Mouse (Mus musculus): ENCODE results near the gene Dync1li1.

- no peak for TF ChIP-seq CTCF (IDR thresholded peaks at IDR 0.05; ENCODE audit: control insufficient read depth, insufficient read depth, insufficient read length)
- no peak for TF ChIP-seq USF1 (IDR thresholded peaks at IDR 0.05; ENCODE audit: low read depth)
- no peak for TF ChIP-seq CEBPB (IDR thresholded peaks at IDR 0.05; ENCODE audit: low read depth)
- TF ChIP-seq MYOD1 (IDR thresholded peaks at IDR 0.05; ENCODE audit: control insufficient read depth, insufficient read length, low read depth), result no peak
Measured at GRCm38 (mm10) chr9:114678576-114678975, 10.0 kb upstream of the Dync1li1 start.

Measured in C2C12 (cell line).